Mouse (Mus musculus): ENCODE measurements around the gene Slc35e3. TPM values are rescaled to one million over a fixed set of nuclear protein-coding genes. Genes with fewer than 3 reads are reported as not detected.

The Slc35e3 gene
- polyA plus RNA-seq, 1 experiment from 2014 or later: 22.2 TPM

DNA sequence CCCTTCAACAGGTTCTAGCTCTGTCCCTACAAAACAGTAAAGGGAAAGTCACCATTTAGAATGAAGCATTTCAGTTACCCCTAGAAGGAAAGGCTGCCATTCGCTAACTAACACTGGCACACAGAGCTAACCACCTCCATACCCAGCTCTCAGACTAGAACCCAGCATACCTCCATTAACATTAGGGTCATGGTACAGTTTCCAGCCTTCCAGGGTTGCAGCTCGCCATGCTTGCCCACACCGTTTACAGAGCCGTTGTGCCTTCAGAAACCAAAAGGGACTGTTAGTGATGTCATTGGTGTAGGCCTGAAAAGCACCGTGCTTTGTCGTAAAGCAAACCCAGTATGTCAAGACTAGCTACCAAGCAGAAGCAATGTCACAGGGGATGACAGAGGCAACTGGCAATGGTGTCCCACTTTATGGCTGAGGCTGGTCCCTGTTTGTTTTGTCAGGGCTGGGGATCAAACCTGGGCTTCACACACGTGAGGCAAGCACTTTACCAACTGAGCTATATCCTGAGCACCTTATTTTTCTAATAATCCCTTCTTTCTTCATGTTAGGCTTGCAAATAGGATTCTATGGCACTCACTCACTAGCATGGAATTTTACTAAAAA is 27.0 kb upstream of the Slc35e3 start:
- Histone ChIP-seq H3K4me2 (ENCODE audit: low read depth, low read length, severe bottlenecking) (no peak overlapping the region), H3K9ac (ENCODE audit: low read length) (no peak overlapping the region), H3K4me1 (replicated peaks; ENCODE audit: control insufficient read depth, insufficient read depth, low read length) (no peaks in the 10 kb centered on the region), H3K27me3 (ENCODE audit: control insufficient read depth, insufficient read depth, low read length) (no peaks in the 10 kb centered on the region), H3K27ac (ENCODE audit: low read depth, low read length) (no peak overlapping the region), H3K4me3 (ENCODE audit: low read depth, low read length) (no peak overlapping the region), H3K9me3 (ENCODE audit: control insufficient read depth, low read length) (no peaks in the 10 kb centered on the region), H3K36me3 (ENCODE audit: control insufficient read depth, insufficient read depth, low read length) (no peaks in the 10 kb centered on the region; the same call in 1 of the 2 replicates)
- no peak for ATAC-seq (replicated peaks; ENCODE audit: low FRiP score)
- WGBS: 94% methylated on average over 7 of the region's 7 CpGs
- no peak for DNase-seq (ENCODE audit: low spot score)

DNA sequence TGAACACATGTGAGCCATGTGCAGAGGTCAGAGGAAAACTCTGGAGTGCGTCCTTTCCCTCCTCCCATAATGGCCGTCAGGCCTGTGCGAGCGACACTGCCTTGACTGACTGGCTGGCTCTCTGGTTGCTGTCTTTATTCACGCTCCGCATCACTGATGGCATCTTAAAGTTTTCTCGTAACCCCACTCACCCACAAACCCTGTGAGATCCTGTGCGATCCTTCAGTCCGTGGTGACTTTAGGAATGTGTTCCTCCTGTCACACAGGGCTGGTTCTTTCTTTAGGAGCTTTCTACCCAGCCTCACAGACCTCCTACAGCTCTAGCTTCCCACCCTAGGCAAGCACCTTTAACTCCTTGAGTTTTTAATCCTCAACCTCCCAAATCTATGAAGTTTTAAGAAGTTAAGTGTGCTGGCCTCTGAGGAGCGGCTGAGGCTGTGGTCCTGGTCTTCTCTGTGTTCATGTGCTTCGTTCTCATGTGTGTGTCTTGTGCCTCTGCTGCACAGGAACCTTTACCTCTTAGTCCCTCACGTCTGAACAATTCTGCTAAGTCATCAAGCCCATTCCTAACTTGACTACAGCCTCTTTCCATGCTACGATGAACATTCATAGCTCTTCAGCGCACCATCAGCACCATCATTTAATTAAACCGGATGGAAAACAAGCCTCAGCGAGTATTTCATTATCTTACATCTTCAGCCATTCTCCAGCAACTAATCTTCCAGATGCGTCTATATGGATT is 26.4 kb upstream of the Slc35e3 start:
- Histone ChIP-seq H3K9ac (ENCODE audit: low read length) (no peak overlapping the region), H3K4me3 (ENCODE audit: low read depth, low read length) (no peak overlapping the region), H3K27me3 (ENCODE audit: control insufficient read depth, insufficient read depth, low read length) (no peaks in the 10 kb centered on the region), H3K36me3 (ENCODE audit: control insufficient read depth, insufficient read depth, low read length) (no peaks in the 10 kb centered on the region; the same call in 1 of the 2 replicates), H3K9me3 (ENCODE audit: control insufficient read depth, low read length) (no peaks in the 10 kb centered on the region), H3K27ac (ENCODE audit: low read depth, low read length) (no peak overlapping the region), H3K4me1 (replicated peaks; ENCODE audit: control insufficient read depth, insufficient read depth, low read length) (no peaks in the 10 kb centered on the region), H3K4me2 (ENCODE audit: low read depth, low read length, severe bottlenecking) (no peak overlapping the region)
- DNase-seq (ENCODE audit: low spot score): peak; percentile 4
- WGBS: 91% methylated on average over 17 of the region's 17 CpGs
- ATAC-seq (replicated peaks; ENCODE audit: low FRiP score): no peak

DNA sequence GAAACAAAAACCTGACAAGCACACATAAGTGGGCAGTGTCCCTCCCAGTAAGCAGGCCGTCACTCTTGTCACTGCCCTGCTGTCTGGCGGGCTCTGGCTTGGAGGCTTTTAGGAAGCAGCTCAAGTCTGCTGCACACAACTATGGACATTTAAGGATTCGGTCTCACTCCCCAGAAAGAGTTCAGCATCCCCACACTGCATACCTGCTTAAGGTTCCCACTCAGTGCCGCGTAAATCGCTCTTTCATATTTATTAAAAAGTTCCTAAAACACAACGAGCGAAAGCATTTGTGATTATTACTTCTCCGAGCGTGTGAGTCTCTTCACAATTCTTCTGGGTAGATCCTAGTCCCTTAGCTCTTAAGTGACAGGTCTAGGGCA is 25.0 kb upstream of the Slc35e3 start:
- WGBS: 96% methylated on average over 10 of the region's 10 CpGs
- no peak overlapping the region for H3K9ac ChIP-seq (ENCODE audit: low read length)
- no peak overlapping the region for H3K4me3 ChIP-seq (ENCODE audit: low read depth, low read length)
- no peaks in the 10 kb centered on the region for H3K9me3 ChIP-seq (ENCODE audit: control insufficient read depth, low read length)
- ATAC-seq (replicated peaks; ENCODE audit: low FRiP score) (no peak), DNase-seq (ENCODE audit: low spot score) (no peak)
- H3K4me2 ChIP-seq (ENCODE audit: low read depth, low read length, severe bottlenecking): no peak overlapping the region
- H3K27ac ChIP-seq (ENCODE audit: low read depth, low read length): no peak overlapping the region
- no peaks in the 10 kb centered on the region; the same call in 1 of the 2 replicates for H3K36me3 ChIP-seq (ENCODE audit: control insufficient read depth, insufficient read depth, low read length)
- H3K4me1 ChIP-seq (replicated peaks; ENCODE audit: control insufficient read depth, insufficient read depth, low read length): no peaks in the 10 kb centered on the region
- H3K27me3 ChIP-seq (ENCODE audit: control insufficient read depth, insufficient read depth, low read length): no peaks in the 10 kb centered on the region

DNA sequence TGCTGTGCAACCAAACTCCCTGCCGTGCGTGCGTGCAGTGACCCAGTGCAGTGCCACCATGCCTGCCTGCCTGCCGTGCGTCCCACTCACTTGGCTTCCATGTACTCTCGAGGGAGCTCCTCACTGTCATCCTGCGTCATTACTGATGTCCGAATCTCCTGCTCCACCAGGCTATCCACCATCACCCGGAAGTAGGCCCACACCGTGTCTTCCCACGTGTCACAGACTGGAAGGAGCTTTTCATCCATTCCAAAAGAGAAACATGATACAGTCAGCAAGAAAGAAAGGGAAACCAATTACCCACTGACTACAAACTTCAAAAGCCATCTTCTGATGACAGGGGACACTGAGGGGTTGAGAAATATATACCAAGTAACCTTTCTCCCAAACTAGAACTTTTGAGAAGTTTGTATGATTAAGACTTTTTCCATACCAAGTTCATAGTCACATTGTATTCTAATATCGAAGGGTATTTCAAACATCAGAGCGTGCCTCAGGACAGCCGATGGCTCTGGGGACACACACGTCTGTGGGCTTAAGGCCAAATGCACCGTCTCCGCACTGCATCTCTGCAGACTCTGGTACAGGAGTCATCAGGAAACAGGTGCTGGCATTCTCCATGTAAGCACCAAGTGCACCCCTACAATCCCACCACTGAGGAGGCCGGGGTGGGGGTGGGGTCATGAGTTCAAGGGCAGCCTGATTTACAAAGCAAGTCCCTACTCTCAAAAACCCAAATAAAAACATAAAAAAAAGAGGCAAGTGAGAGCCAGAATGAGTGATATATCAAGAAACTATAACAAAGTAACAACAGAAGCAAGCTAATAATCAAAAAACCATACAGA is 24.3 kb upstream of the Slc35e3 start:
- Histone ChIP-seq H3K27ac (ENCODE audit: low read depth, low read length) (no peak overlapping the region), H3K36me3 (ENCODE audit: control insufficient read depth, insufficient read depth, low read length) (peaks cover 3% of the 10 kb centered on the region; the same call in 1 of the 2 replicates), H3K4me3 (ENCODE audit: low read depth, low read length) (no peak overlapping the region), H3K27me3 (ENCODE audit: control insufficient read depth, insufficient read depth, low read length) (no peaks in the 10 kb centered on the region), H3K4me2 (ENCODE audit: low read depth, low read length, severe bottlenecking) (no peak overlapping the region), H3K9ac (ENCODE audit: low read length) (no peak overlapping the region), H3K9me3 (ENCODE audit: control insufficient read depth, low read length) (no peaks in the 10 kb centered on the region), H3K4me1 (replicated peaks; ENCODE audit: control insufficient read depth, insufficient read depth, low read length) (no peaks in the 10 kb centered on the region)
- ATAC-seq (replicated peaks; ENCODE audit: low FRiP score): no peak
- WGBS: 94% methylated on average over 18 of the region's 18 CpGs
- DNase-seq (ENCODE audit: low spot score): no peak

DNA sequence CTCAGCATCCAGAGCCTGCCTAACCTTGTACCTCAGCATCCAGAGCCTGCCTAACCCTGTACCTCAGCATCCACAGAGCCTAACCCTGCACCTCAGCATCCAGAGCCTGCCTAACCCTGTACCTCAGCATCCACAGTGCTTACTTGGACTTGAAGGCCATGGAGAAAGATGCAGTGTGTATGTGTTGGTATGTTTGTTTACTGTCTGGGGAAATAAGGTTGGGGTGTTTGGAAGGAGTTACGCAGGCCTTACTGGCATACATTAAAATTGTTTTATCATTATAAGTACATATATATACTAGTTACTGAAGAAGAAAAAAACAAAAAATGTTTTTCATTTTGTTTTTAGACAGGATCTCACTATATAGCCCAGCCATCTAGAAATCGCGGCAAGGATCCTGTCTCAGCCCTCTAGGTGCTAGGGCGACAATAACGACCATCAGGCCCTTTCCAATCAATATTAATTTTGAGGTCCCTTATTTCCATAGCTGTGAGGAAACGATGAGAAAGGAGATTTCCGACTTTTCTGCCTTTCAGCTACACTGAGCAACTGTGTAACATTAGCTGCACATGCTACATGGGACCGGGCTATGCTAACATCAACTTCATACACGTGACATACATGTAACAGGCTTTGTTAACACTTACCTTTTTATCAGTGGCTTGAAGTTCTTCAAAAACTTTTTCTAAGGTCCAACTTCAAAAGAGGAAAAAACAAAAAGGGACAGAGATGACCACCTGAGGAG is 23.5 kb upstream of the Slc35e3 start:
- 92% methylated on average over 9 of the region's 9 CpGs for WGBS
- Histone ChIP-seq H3K27ac (ENCODE audit: low read depth, low read length) (no peak overlapping the region), H3K4me2 (ENCODE audit: low read depth, low read length, severe bottlenecking) (no peak overlapping the region), H3K36me3 (ENCODE audit: control insufficient read depth, insufficient read depth, low read length) (peaks cover 5% of the 10 kb centered on the region; the same call in 1 of the 2 replicates), H3K27me3 (ENCODE audit: control insufficient read depth, insufficient read depth, low read length) (no peaks in the 10 kb centered on the region), H3K4me1 (replicated peaks; ENCODE audit: control insufficient read depth, insufficient read depth, low read length) (no peaks in the 10 kb centered on the region), H3K4me3 (ENCODE audit: low read depth, low read length) (no peak overlapping the region), H3K9ac (ENCODE audit: low read length) (no peak overlapping the region), H3K9me3 (ENCODE audit: control insufficient read depth, low read length) (no peaks in the 10 kb centered on the region)
- no peak for ATAC-seq (replicated peaks; ENCODE audit: low FRiP score)
- DNase-seq (ENCODE audit: low spot score): no peak

DNA sequence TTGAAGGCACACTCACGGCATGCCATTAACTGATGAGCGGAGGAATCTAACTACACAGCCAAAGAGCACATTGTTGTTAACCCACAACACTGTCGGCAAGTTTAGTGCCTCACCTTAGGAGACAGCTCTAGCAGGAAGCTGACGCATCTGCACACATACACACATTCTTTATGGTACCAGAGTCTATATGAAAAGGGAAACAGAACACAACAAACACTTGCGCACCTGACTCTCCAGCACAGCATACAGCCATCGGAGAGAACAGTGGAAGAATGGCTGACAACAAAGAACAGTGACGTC is 21.9 kb upstream of the Slc35e3 start:
- Histone ChIP-seq H3K4me1 (replicated peaks; ENCODE audit: control insufficient read depth, insufficient read depth, low read length) (no peaks in the 10 kb centered on the region), H3K9ac (ENCODE audit: low read length) (no peak overlapping the region), H3K36me3 (ENCODE audit: control insufficient read depth, insufficient read depth, low read length) (peaks cover 5% of the 10 kb centered on the region; the same call in 1 of the 2 replicates), H3K4me2 (ENCODE audit: low read depth, low read length, severe bottlenecking) (no peak overlapping the region), H3K9me3 (ENCODE audit: control insufficient read depth, low read length) (no peaks in the 10 kb centered on the region), H3K27me3 (ENCODE audit: control insufficient read depth, insufficient read depth, low read length) (no peaks in the 10 kb centered on the region), H3K4me3 (ENCODE audit: low read depth, low read length) (no peak overlapping the region), H3K27ac (ENCODE audit: low read depth, low read length) (no peak overlapping the region)
- WGBS: 88% methylated on average over 7 of the region's 7 CpGs
- DNase-seq (ENCODE audit: low spot score) (no peak), ATAC-seq (replicated peaks; ENCODE audit: low FRiP score) (no peak)

DNA sequence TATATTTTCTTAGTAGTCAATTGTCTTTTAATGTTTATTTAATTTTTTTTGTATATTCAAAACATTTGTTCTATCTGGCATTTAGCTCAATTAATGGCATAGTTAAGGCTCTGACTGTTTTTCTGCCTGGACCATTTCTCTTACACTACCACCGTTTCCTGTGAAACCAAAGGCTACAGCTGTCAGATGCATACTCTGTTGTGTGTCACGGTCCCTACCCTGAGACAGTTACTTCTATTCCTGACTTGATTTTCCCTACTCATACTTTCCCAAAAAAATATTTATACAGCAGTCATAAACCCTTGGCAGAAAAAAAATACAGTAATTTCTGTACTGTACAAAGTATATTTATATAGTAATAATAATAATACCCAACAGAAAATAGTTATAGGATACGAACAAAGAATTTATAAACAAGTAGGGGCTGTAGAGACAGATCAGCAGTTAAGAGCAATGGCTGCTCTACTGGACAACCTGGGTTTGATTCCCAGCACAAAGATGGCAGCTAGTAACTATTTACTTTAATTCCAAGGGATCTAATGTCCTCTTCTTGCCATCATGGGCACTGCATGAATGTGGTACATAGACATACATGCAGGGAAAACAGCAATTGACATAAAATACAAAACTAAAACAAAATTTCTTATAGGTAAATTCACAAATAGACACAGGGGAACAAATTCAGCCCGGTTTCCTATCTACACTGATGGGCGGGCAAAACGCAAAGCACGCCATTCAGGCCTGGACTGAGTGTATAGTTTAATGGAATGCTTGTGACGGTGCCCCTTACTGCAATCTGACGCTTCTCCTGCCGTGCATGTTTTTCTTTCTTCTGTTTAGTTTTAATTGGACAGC is 21.3 kb upstream of the Slc35e3 start:
- Histone ChIP-seq H3K36me3 (ENCODE audit: control insufficient read depth, insufficient read depth, low read length) (peaks cover 5% of the 10 kb centered on the region; the same call in 1 of the 2 replicates), H3K4me3 (ENCODE audit: low read depth, low read length) (no peak overlapping the region), H3K27me3 (ENCODE audit: control insufficient read depth, insufficient read depth, low read length) (no peaks in the 10 kb centered on the region), H3K27ac (ENCODE audit: low read depth, low read length) (no peak overlapping the region), H3K9me3 (ENCODE audit: control insufficient read depth, low read length) (no peaks in the 10 kb centered on the region), H3K4me1 (replicated peaks; ENCODE audit: control insufficient read depth, insufficient read depth, low read length) (no peaks in the 10 kb centered on the region), H3K9ac (ENCODE audit: low read length) (no peak overlapping the region), H3K4me2 (ENCODE audit: low read depth, low read length, severe bottlenecking) (no peak overlapping the region)
- no peak for ATAC-seq (replicated peaks; ENCODE audit: low FRiP score)
- 87% methylated on average over 10 of the region's 10 CpGs for WGBS
- no peak for DNase-seq (ENCODE audit: low spot score)

DNA sequence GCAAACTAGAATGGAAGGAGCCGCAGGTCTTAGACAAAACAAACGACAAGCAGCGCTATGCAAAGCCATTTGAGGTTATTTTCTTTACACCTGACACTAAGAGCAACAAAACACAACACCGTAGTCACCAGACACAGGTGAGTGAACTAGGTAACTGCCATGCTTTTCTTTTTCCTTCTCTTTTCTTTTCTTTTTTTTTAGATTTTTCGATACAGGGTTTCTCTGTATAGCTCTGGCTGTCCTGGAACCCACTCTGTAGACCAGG is 20.7 kb upstream of the Slc35e3 start:
- 95% methylated on average over 5 of the region's 5 CpGs for WGBS
- no peak overlapping the region for H3K27ac ChIP-seq (ENCODE audit: low read depth, low read length)
- DNase-seq (ENCODE audit: low spot score) (no peak), ATAC-seq (replicated peaks; ENCODE audit: low FRiP score) (no peak)
- no peak overlapping the region for H3K9ac ChIP-seq (ENCODE audit: low read length)
- no peak overlapping the region for H3K4me2 ChIP-seq (ENCODE audit: low read depth, low read length, severe bottlenecking)
- no peaks in the 10 kb centered on the region for H3K27me3 ChIP-seq (ENCODE audit: control insufficient read depth, insufficient read depth, low read length)
- no peak overlapping the region for H3K4me3 ChIP-seq (ENCODE audit: low read depth, low read length)
- peaks cover 5% of the 10 kb centered on the region; the same call in 1 of the 2 replicates for H3K36me3 ChIP-seq (ENCODE audit: control insufficient read depth, insufficient read depth, low read length)
- no peaks in the 10 kb centered on the region for H3K4me1 ChIP-seq (replicated peaks; ENCODE audit: control insufficient read depth, insufficient read depth, low read length)
- no peaks in the 10 kb centered on the region for H3K9me3 ChIP-seq (ENCODE audit: control insufficient read depth, low read length)

All from forebrain, embryonic 11.5 days (tissue).